Mouse (Mus musculus): ENCODE data around the gene Elf1.

Gene Elf1

DNA sequence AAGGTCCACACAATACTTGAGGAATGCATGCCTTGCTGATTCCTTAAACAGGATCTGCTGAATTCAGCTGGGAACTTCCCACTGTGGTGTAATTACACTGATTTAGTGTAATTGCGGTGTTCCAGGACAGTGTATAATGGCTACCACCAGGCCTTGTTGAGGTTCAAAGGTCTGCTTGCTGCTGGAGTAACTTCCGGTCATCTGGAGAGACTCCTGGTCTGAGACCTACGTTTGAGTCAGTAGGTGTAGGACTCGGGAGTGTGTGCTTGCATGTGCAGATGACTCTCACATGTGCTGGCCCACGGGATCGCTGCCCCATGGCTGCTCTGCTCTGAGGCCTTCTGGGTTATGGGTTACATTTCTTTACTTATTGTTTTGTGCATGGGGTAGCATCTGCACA lies 13.4 kb downstream of the Elf1 start:
- no peak for DNase-seq

DNA sequence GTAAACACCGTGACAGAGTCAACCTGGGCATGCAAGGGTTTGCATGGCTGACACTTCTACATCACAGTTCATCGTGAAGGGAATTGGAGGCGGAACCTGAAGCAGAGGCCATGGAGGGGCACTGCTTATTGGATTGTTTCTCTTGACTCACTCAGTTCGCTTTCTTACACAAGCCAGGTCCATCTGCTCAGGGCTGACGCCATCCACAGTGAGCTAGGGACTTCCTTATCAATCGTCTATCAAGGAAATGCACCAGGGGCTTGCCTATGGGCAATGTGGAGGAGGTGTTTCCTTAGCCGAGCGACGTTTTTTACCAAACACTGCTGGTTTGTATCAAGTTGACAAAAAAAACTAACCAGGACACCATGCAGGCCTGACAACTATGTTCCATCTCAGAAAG lies 18.3 kb downstream of the Elf1 start:
- DNase-seq: no peak

DNA sequence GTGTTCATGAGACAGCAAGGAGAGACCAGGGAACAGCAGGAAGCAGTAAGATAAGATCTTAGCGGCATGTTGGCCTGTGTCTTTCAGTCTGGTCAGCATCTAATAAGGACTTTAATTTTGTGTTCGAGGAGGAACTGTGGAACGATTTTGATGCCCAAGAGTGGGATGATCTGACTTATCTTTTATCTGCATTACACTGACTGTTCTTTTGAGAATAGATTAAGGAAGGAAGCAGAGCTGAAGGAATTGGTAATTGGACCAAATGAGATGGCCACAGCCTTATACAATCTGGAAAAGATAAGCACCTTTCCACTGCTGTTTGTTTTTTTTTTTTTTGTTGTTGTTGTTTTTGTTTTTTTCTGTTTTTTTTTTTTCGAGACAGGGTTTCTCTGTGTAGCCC lies 19.8 kb downstream of the Elf1 start:
- DNase-seq: no peak

GRCm38 (mm10) chr14:79503371-79504075 lies 22.5 kb downstream of the Elf1 start:
- DNase-seq: peak; percentile 77

GRCm38 (mm10) chr14:79504246-79505006 lies 23.4 kb downstream of the Elf1 start:
- DNase-seq: no peak

DNA sequence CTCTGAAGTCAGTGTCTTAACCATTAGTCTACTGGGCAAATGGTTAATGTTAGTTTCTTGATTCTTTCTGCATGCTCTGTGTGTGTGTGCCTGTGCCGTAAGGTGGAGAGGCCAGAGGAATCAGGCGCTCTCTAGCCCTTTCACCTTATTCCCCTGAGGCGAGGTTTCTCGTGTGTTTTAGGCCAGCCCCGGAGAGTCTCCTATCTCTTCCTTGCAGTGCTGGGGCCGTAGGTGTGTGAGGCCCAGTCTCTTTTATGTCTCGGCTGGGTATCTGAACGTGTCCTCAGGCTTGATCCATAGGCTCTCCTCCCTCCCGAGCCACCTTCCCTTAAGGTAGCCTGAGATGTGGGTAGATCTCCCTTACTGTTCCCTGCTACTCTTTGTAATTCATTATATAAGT lies 25.2 kb downstream of the Elf1 start:
- no peak for DNase-seq

GRCm38 (mm10) chr14:79507846-79508245 lies 26.9 kb downstream of the Elf1 start:
- no peak for DNase-seq

DNA sequence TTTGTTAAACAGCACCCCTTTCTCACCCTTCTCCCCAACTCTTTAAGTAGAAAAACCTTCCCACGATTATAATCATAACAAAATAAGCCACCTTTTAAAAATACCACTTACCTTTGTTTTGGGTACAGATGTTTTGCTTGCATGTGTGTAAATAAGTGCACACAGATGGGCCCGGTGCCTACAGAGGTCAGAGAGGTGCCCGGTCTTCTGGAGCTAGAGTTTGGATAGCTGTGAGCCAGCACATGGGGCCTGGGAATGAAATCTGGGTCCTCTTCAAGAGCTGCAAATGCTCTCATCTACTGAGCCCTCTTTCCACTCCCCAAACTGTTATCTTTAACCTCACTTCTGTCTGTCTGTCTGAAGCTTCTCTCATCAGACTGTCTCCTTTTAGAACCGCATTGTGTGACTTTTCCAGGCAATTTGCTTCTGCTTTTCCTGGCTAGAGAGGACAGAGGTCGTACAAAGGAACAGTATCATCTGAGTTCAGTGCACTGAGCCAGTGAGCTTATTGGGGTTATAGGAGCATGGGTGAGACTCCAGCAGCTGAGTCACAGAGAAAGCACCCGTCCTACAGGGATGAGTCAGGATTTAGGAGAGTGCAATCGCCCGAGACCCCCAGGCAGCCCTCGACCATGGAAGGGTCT lies 27.8 kb downstream of the Elf1 start:
- DNase-seq: no peak

DNA sequence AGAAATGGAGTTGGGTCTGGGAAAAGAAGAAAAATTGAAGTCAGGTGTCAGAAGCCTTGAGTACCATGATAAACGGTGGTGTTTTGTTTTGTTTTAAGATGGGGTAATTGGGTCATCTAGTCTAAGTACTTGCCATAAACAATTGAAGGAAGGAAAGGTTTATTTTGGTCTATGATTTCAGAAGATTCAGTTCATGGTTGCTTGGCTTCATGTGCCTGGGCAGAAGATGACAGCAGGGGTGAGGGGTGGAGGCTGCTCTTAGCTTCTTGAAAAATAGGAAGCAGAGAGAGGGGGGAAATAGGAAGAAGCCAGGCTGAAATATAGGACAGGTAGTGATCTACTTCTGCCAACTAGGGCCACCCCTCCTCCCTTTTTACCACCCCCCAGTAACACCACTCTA lies 30.5 kb downstream of the Elf1 start:
- peak; percentile 45 for DNase-seq

- no peak for DNase-seq
Observed at GRCm38 (mm10) chr14:79513951-79514350, 33.0 kb downstream of the Elf1 start.

DNA sequence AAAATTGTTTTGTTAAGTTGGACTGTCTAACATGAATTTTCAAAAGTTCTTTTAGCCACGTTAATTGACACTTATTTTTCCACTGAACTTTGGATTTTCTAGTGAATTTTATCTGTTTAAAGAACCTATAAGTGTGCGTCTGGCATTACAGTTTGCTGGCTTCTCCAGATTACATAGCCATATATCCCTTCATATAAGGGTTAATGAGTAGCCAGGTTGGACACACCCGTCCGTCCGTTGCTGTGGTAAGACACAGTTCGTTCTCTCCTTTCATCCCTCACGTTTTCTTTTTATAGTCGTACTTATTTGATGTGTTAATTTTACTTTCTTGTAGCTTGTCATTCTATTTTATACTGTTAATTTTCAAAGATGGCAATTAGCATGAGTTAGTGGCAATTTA lies 34.1 kb downstream of the Elf1 start:
- no peak for DNase-seq

GRCm38 (mm10) chr14:79515511-79516242 lies 34.7 kb downstream of the Elf1 start:
- peak; percentile 54 for DNase-seq

GRCm38 (mm10) chr14:79516243-79516610 lies 35.2 kb downstream of the Elf1 start:
- no peak for DNase-seq

DNA sequence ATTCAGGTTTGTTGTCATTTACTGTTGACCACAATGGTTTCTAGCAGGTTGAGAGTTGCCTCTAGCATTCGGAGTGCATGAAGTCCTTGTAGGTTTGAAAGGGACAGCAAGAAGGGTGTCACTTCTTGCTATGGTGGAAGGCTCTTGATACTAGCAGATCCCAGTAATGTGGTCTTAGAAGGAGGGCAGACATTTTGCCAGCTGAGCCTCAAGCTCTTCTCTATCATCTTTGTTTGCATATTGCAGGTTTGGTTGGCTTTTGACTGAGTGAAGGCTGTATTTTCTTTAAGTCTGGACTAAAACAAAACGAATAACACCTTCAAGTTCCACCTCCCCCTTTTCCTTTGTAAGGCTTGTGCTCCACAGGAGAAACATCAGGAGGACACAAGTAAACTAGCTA lies 35.8 kb downstream of the Elf1 start:
- DNase-seq: no peak

DNA sequence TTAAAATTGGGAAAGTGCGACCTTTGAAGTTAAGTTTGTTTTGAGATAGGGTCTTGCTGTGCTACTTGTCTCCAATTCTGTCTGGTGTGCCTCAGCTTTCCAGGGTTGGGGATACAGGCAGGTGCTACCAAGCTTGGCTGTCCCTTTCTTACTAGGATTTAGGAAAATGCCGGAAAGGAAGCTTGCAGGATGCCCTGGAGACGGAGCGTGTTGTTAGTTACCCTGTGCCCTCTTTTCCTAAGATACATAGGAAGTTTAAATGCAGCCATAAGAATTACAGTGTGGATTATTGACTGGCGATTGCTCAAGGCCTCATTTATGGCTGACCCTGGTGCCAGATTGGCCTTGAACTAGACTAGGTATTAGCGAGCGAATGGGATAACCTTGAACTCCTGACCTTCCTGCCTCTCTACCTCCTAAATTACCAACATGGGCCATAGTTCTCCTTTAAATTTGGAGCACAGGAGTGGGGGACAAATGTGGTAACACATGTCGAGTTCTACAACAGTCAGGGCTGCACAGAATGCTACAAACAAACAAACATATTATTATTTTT lies 36.3 kb downstream of the Elf1 start:
- DNase-seq: no peak

DNA sequence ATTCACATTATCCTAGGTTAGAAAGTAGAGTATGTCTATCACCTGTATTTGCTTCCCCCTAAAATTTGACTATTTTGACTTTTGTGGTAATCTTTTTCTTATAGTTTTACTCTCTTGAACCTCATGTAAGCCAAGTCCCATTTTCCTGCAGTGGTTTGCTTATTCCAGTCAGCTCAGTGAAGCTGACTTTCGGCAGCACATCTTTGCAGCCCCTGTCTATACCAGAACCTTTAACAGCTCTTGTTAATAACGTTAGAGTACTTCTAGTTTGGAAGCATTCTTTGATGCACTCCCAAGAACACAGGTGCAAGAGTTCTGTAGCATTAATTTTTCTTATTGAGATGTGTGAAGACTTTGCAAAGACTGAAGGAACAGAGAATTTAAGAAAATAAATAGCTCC lies 37.1 kb downstream of the Elf1 start:
- no peak for DNase-seq

- DNase-seq: no peak
Observed at GRCm38 (mm10) chr14:79518761-79519662, 38.0 kb downstream of the Elf1 start.

DNA sequence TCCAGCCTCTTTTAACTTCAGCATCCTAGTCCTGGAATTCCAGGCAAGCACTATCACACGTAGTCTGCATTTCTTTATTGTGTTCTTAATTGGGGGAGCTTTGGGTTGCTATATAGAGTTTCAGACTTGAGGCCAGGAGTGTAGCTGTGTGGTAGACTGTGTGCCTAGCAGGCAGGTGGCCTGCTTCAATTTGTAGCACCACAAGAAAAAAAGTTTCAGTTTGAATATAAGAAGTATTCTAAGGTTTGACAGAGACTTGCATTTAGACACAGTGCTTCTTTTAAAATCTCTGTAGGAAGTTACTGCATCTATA lies 38.6 kb downstream of the Elf1 start:
- no peak for DNase-seq

- DNase-seq: no peak
Observed at GRCm38 (mm10) chr14:79520612-79521011, 39.6 kb downstream of the Elf1 start.

DNA sequence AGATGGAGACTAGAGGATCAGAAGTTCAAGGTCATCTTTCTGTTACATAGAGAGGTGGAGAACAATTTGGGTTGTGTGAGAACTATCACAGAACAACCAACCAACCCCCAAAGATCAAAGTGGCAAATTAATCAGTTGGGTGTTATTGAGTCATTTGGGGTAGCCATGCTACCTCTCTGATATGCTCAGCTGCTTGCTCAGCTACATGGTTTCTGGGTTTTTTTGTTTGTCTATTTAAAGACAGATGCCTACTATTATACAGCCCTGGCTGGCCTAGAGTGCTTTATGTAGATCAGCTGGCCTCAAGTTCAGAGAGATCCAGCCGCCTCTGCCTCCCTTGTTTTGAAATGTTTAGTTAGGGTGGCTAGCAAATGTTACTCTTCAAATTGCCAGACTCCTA lies 40.1 kb downstream of the Elf1 start:
- DNase-seq: no peak

DNA sequence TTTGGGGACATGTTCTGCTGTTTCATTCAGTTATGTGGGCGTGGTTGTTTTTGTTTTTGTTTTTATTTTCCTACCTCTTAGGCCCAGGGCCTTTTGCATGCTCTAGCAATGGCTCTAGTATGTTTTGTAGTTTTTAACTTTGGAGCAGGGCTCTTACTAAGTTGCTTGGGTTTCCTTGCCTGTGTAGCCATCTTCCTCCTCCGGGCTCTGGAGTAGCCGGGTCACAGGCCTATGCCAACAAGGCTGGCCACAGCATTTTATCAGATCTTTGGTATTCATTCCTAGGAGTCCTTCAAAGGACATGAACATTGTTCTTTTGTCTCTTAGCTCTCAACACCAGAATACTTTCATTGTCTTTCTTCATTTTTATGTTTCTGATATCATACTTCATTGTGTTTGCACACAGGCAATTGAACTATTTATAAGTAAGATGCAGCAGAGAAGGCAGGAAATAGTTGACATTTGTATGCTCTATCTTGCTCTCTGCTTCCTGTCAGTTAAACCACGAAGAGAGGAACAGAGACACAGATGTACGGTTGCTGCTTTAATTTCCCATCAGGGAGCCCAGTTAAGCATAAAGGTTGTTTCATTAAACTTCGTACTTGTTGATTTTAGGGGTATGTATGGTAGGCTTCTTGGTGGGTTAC lies 40.6 kb downstream of the Elf1 start:
- DNase-seq: no peak

DNA sequence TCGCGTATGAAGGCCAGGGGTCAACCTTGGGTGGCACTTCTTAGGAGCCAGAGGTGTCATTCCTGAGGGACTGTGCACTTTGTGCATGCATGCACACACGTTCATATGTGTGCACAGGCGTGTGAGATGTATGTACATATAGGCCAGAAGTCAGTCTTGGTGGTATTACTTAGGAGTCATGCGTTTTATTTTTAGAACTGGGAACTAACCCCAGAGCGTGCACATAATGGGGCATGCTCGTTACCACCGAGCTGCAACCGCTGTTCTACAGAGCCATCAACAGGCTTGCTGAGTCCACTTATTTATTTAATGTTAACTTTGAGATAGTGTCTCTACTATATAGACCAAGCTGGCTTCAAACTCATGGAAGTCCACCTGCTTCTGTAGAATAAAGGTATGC lies 41.4 kb downstream of the Elf1 start:
- no peak for DNase-seq

All from kidney, postnatal 14 days (tissue).